Mouse (Mus musculus) erythroblast, embryonic 14.5 days (primary cell): ENCODE results near the gene Bbx. TPM values are rescaled to one million over a fixed set of nuclear protein-coding genes. Genes with fewer than 3 reads are reported as not detected.

Source experiments
- H3K27me3 ChIP-seq: 2 replicates; pipeline ENCODE4 v1.6.1; 2012; ENCODE audit warnings: inconsistent platforms; ENCODE audit not compliant: control insufficient read depth
- H3K36me3 ChIP-seq: 2 replicates; pipeline ENCODE4 v1.6.1; 2012; ENCODE audit warnings: mild to moderate bottlenecking, inconsistent platforms; ENCODE audit not compliant: control insufficient read depth
- H3K4me1 ChIP-seq: 2 replicates; pipeline ENCODE4 v1.6.1; 2012; ENCODE audit warnings: inconsistent platforms; ENCODE audit not compliant: control insufficient read depth
- H3K4me3 ChIP-seq: replicated peaks from 2 replicates; pipeline ENCODE3; 2012; ENCODE audit warnings: moderate library complexity, mild to moderate bottlenecking, inconsistent platforms
- H3K9me3 ChIP-seq: 2 replicates; pipeline ENCODE4 v1.6.1; 2012; ENCODE audit warnings: low read length, inconsistent platforms, mixed read lengths; ENCODE audit not compliant: control insufficient read depth
- GATA1 ChIP-seq: IDR thresholded peaks from 2 replicates; pipeline ENCODE4 v1.6.1; 2012; ENCODE audit warnings: low read length, inconsistent platforms, mixed read lengths
- TAL1 ChIP-seq: IDR thresholded peaks from 3 replicates; pipeline ENCODE4 v1.6.1; 2012; ENCODE audit warnings: low read length, inconsistent platforms, mixed read lengths
- polyA plus RNA-seq: library from polyadenylated mRNA; stranded (reverse); fragments of >175 nt; gene quantifications from 2 replicates; pipeline ENCODE4 v1.2.3, GENCODE M21; 2012

The Bbx gene
- polyA plus RNA-seq, 1 experiment = 0.03 TPM

DNA sequence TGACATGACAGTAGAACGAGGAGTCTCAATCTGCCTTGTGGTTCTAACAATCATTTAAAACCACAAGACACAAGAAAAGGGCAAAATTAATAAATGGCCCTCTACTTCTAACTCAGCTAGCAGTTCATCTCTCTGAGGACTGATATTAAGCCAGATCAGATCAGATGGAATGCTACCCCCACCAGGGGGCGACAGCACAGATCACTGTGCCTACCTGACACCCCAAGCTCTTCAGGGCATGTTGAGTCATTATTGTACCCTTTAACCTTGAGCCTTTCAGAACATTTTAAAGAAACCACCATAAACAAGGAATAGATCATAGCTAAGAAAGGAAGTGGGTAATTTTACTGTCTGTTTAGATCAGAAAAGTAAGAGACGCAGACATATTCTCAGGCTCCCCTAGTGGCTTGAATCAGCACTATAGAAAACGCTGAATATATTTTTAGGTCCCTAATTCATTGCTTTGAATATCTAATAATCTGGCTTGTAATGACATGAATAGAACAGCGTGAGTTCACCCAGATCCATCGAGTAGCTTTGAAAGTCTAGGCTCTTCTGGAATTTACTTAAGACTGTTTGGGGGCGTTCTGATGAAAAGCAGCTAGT is 230.5 kb downstream of the Bbx start:
- Histone ChIP-seq H3K9me3 (no peaks in the 10 kb centered on the region), H3K27me3 (no peaks in the 10 kb centered on the region), H3K36me3 (peaks cover 16% of the 10 kb centered on the region), H3K4me3 (no peak overlapping the region), H3K4me1 (no peaks in the 10 kb centered on the region)
- TF ChIP-seq TAL1 (no peak), GATA1 (no peak)

- Histone ChIP-seq H3K4me1 (no peaks in the 10 kb centered on the region), H3K9me3 (no peaks in the 10 kb centered on the region), H3K36me3 (peaks cover 16% of the 10 kb centered on the region), H3K27me3 (no peaks in the 10 kb centered on the region), H3K4me3 (no peak overlapping the region)
- TF ChIP-seq TAL1 = no peak
- no peak for TF ChIP-seq GATA1
Measured at GRCm38 (mm10) chr16:50200214-50200613, 232.0 kb downstream of the Bbx start.

- H3K36me3 ChIP-seq = peaks cover 16% of the 10 kb centered on the region
- no peaks in the 10 kb centered on the region for H3K27me3 ChIP-seq
- no peaks in the 10 kb centered on the region for H3K9me3 ChIP-seq
- H3K4me1 ChIP-seq = no peaks in the 10 kb centered on the region
- no peak overlapping the region for H3K4me3 ChIP-seq
- TF ChIP-seq TAL1 = no peak
- TF ChIP-seq GATA1 = no peak
Measured at GRCm38 (mm10) chr16:50196118-50196517, 236.1 kb downstream of the Bbx start.

DNA sequence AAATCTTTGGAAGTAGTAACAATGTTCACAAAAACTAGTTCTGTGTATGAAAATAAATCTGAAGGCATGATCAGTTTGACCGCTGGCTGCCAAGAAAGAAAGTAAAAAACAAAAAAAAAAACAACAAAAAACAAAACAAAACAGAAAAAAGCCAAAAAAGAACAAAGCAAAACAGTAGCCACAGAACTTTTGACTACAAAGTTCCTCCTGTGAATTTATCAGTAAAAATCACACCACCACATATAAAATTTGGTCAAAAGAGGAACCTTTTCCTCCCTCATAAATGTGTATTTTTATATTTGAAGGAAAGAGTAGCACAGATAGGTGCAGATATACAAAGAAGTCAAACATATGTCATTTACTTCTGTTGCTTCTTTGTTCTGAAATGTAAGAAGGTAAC is 239.6 kb downstream of the Bbx start:
- no peak for TF ChIP-seq TAL1
- TF ChIP-seq GATA1 = no peak
- no peaks in the 10 kb centered on the region for H3K27me3 ChIP-seq

GRCm38 (mm10) chr16:50189108-50189507 is 243.1 kb downstream of the Bbx start:
- Histone ChIP-seq H3K4me3 (no peak overlapping the region), H3K9me3 (no peaks in the 10 kb centered on the region), H3K4me1 (no peaks in the 10 kb centered on the region), H3K27me3 (no peaks in the 10 kb centered on the region), H3K36me3 (no peaks in the 10 kb centered on the region)
- TF ChIP-seq TAL1 (no peak), GATA1 (no peak)

More for the DNA sequence above, 239.6 kb downstream of the Bbx start:
- Histone ChIP-seq H3K36me3 (no peaks in the 10 kb centered on the region), H3K4me1 (no peaks in the 10 kb centered on the region), H3K9me3 (no peaks in the 10 kb centered on the region), H3K4me3 (no peak overlapping the region)

DNA sequence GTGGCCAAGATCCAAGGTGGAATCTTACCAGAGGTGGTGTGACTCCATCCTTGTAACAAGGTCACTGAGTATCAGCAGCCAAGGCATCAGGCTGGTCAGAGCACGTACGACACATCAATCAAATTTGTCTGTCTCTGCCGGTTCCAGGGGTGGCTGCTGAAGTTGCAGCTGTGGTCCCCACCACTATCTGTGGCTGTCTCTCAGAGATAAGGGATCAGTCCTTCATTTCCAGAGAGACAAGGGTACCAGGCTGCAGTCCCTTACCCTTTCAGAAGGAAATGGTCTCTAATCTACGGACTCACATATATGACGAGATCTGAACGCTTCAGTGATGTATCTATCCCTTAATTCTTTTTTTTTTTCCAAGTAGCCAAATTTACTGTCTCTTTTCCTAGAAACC is 245.6 kb downstream of the Bbx start:
- Histone ChIP-seq H3K4me3 (no peak overlapping the region), H3K4me1 (no peaks in the 10 kb centered on the region), H3K36me3 (no peaks in the 10 kb centered on the region), H3K9me3 (no peaks in the 10 kb centered on the region), H3K27me3 (no peaks in the 10 kb centered on the region)
- TF ChIP-seq TAL1 = no peak
- TF ChIP-seq GATA1 = no peak

GRCm38 (mm10) chr16:50185041-50185440 is 247.1 kb downstream of the Bbx start:
- Histone ChIP-seq H3K4me3 (no peak overlapping the region), H3K36me3 (no peaks in the 10 kb centered on the region), H3K27me3 (no peaks in the 10 kb centered on the region), H3K4me1 (no peaks in the 10 kb centered on the region), H3K9me3 (no peaks in the 10 kb centered on the region)
- TF ChIP-seq TAL1 (no peak), GATA1 (no peak)

- H3K36me3 ChIP-seq = no peaks in the 10 kb centered on the region
- H3K4me3 ChIP-seq = no peak overlapping the region
- no peaks in the 10 kb centered on the region for H3K4me1 ChIP-seq
- no peak for TF ChIP-seq TAL1
- no peak for TF ChIP-seq GATA1
- no peaks in the 10 kb centered on the region for H3K9me3 ChIP-seq
- H3K27me3 ChIP-seq = no peaks in the 10 kb centered on the region
Measured at GRCm38 (mm10) chr16:50182988-50183387, 249.2 kb downstream of the Bbx start.

DNA sequence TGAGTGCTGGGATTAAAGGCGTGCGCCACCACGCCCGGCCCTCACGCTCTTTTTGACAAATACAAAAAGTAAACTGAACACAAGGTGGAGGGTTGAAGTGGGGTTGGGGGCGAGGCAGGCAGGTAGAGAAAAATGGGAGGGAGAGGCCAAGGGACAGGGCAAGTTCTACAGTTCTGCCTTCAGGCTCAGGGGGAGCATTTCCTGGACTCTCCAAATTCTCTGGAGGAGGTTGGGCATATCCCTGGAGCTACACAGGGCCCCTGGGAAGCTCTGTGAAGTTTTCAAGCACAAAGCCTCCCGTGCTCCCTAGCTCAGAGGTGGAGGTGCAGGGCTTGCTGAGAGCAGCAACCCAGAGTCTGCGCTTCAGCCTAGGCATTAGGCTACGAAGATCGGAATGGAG is 249.6 kb downstream of the Bbx start:
- Histone ChIP-seq H3K4me1 (no peaks in the 10 kb centered on the region), H3K4me3 (no peak overlapping the region), H3K36me3 (no peaks in the 10 kb centered on the region), H3K9me3 (no peaks in the 10 kb centered on the region), H3K27me3 (no peaks in the 10 kb centered on the region)
- TF ChIP-seq GATA1 (no peak), TAL1 (no peak)

- H3K36me3 ChIP-seq = no peaks in the 10 kb centered on the region
- no peaks in the 10 kb centered on the region for H3K9me3 ChIP-seq
- H3K27me3 ChIP-seq = no peaks in the 10 kb centered on the region
- H3K4me3 ChIP-seq = no peak overlapping the region
- TF ChIP-seq GATA1 (no peak), TAL1 (no peak)
- H3K4me1 ChIP-seq = no peaks in the 10 kb centered on the region
Measured at GRCm38 (mm10) chr16:50172760-50173159, 259.4 kb downstream of the Bbx start.
